Mouse (Mus musculus) megakaryocyte, adult 5-6 weeks (primary cell): ENCODE measurements around the gene Ppm1n. TPM values are rescaled to one million over a fixed set of nuclear protein-coding genes. Genes with fewer than 3 reads are reported as not detected.

Experiments used
- ATAC-seq: 2 replicates; pipeline ENCODE4 v1.8.0; 2016; ENCODE audit warnings: mild to moderate bottlenecking, inconsistent platforms; ENCODE audit not compliant: poor library complexity, severe bottlenecking
- total RNA-seq, 2 experiments: library from RNA; stranded (forward) in 1 of 2; stranded (reverse) in 1 of 2; fragments of 153-499, 151-499 nt in 1 of 2; fragments of 221-1000, 200-1000 nt in 1 of 2; gene quantifications; 2 replicates each; pipeline versions ENCODE4 v1.2.3 to v1.2.4; 2015 to 2017

The Ppm1n gene
- total RNA-seq, 2 experiments from 2014 or later = not detected

DNA sequence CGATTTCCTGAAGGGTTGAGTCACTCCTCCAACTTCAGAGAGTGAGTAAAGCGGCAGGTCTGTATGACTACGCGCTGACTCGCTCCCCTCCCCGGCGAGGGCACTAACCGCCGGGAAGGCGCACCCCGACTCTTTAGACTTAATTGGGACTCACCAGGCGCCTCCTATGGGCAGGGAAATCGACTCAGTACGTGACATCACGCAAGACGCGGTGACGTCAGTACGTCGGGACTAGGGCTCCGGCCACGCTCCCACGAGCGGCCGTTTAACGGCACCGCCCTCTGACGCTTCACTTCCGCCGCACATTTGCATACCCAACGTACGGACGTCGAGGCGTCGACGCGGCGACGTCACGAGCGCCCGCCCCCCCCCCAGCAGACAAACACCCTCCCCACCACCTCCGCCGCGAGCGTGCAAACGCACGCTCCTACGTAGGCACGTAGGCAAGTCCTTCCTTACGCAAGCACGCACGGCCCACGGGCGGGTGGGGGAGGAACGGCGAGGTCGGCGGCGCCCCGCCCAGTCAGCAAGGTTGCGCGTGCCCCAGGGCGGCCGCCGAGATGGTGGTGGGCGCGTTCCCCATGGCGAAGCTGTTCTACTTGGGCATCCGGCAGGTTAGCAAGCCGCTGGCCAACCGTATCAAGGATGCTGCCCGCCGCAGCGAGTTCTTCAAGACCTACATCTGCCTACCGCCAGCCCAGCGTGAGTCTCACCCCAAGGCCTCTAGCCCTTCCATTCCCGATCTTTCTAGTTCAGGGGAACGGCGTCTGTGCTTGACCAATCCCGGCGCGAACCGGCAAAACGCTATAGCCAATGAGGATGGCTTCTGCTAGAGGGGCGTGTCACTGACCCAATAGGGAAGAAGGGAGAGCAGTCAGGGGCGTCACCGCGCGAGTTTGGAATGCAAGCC lies 51.7 kb downstream of the Ppm1n start, which contains the start of gene Opa3:
Gene Opa3, plus strand, starts transcription at position 452 of the 910 bp plus-strand sequence.
- ATAC-seq = peak; percentile 77

DNA sequence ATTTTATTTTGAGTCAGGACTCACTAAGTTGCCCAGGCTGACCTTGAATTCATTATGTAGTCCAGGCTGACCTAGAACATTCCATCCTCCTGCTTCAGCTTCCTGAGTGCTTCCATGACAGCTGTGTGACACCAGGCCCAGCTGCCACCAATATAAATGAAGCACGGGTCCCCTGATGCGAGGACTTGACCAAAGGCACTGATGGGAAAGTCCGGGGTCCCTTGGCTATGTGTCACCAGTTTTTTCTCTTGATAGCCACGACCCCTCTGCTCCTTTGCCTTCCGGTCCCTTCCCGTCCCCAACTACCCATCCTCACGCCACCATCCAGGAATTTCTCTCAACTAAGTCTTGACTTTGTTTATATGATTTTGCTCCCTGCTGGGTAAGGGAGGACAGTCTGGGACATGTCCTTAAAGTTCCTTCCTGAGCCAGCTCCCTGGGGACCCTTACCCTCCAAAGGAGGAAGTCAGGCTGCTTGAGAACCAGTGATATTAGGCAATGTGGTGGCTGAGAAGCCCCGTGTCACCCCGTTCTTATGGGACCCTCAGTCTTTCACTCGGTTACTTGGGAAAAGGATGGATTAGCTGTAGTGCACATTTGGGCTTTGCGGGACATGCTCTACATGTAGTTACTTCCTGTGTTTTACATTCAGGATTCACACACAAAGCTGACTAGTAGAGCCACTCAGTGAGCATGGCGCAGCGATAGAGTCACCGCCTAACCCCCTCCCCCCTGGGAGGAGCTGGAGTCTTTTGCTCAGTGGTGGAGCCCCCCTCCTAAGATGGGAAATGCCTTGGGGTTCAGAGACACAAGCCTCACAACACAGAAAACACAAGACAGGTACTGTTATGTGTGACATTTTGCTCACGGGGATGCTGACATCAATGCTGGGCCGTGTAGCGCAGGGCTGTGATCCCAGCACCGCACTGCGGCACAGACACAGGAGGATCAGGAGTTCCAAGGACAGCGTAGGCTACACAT lies 52.8 kb downstream of the Ppm1n start:
- no peak for ATAC-seq

Other genes starting within 250 kb of the Ppm1n start
- not detected in 2 replicates for gene Rsph6a, start 225.4 kb downstream of the Ppm1n start, total RNA-seq (2015)
- gene Rsph6a, start 225.4 kb downstream of the Ppm1n start, total RNA-seq (2017) = not detected in 2 replicates
- 4.1 and 6.2 TPM in 2 replicates for gene Dmwd, start 203.8 kb downstream of the Ppm1n start, total RNA-seq (2015)
- 1.0 and 1.3 TPM in 2 replicates for gene Dmwd, start 203.8 kb downstream of the Ppm1n start, total RNA-seq (2017)
- gene Dmpk, start 196.2 kb downstream of the Ppm1n start, total RNA-seq (2015) = 2.2 and 5.4 TPM in 2 replicates
- 2.7 and 3.1 TPM in 2 replicates for gene Dmpk, start 196.2 kb downstream of the Ppm1n start, total RNA-seq (2017)
- gene Six5, start 185.5 kb downstream of the Ppm1n start, total RNA-seq (2015) = 0.18 TPM in 1 of 2 replicates, not detected in the other
- gene Six5, start 185.5 kb downstream of the Ppm1n start, total RNA-seq (2017) = 0.04 and 0.07 TPM in 2 replicates
- gene Gm4969, start 161.7 kb downstream of the Ppm1n start, total RNA-seq (2015) = 0.05 TPM in 1 of 2 replicates, not detected in the other
- 0.29 TPM in 1 of 2 replicates, not detected in the other for gene Gm4969, start 161.7 kb downstream of the Ppm1n start, total RNA-seq (2017)
- 1.5 and 1.9 TPM in 2 replicates for gene Fbxo46, start 160.2 kb downstream of the Ppm1n start, total RNA-seq (2015)
- 6.5 and 6.9 TPM in 2 replicates for gene Fbxo46, start 160.2 kb downstream of the Ppm1n start, total RNA-seq (2017)
- 6.6 and 7.9 TPM in 2 replicates for gene Qpctl, start 130.8 kb downstream of the Ppm1n start, total RNA-seq (2015)
- gene Qpctl, start 130.8 kb downstream of the Ppm1n start, total RNA-seq (2017) = 3.5 and 4.5 TPM in 2 replicates
- 44.2 and 53.7 TPM in 2 replicates for gene Snrpd2, start 130.3 kb downstream of the Ppm1n start, total RNA-seq (2015)
- gene Snrpd2, start 130.3 kb downstream of the Ppm1n start, total RNA-seq (2017) = 28.3 and 32.4 TPM in 2 replicates
- gene Gipr, start 113.9 kb downstream of the Ppm1n start, total RNA-seq (2015) = not detected in 2 replicates
- gene Gipr, start 113.9 kb downstream of the Ppm1n start, total RNA-seq (2017) = not detected in 2 replicates
- gene Eml2, start 103.6 kb downstream of the Ppm1n start, total RNA-seq (2015) = 5.2 and 9.1 TPM in 2 replicates
- gene Eml2, start 103.6 kb downstream of the Ppm1n start, total RNA-seq (2017) = 8.7 and 13.4 TPM in 2 replicates
- not detected in 2 replicates for gene Gpr4, start 67.5 kb downstream of the Ppm1n start, total RNA-seq (2015)
- gene Gpr4, start 67.5 kb downstream of the Ppm1n start, total RNA-seq (2017) = 0.12 TPM in 1 of 2 replicates, not detected in the other
- 12.3 and 15.7 TPM in 2 replicates for gene Opa3, start 51.7 kb downstream of the Ppm1n start, total RNA-seq (2015)
- gene Opa3, start 51.7 kb downstream of the Ppm1n start, total RNA-seq (2017) = 18.2 and 20.7 TPM in 2 replicates
- 122 and 129 TPM in 2 replicates for gene Vasp, start 8.2 kb downstream of the Ppm1n start, total RNA-seq (2015)
- 180 and 227 TPM in 2 replicates for gene Vasp, start 8.2 kb downstream of the Ppm1n start, total RNA-seq (2017)
- 0.48 TPM in 1 of 2 replicates, not detected in the other for gene Rtn2, start 2.6 kb upstream of the Ppm1n start, total RNA-seq (2015)
- not detected in 2 replicates for gene Rtn2, start 2.6 kb upstream of the Ppm1n start, total RNA-seq (2017)
- gene Fosb, start 30.0 kb upstream of the Ppm1n start, total RNA-seq (2015) = 24.0 and 25.4 TPM in 2 replicates
- 26.9 and 30.4 TPM in 2 replicates for gene Fosb, start 30.0 kb upstream of the Ppm1n start, total RNA-seq (2017)
- 18.9 and 26.4 TPM in 2 replicates for gene Ercc1, start 64.7 kb upstream of the Ppm1n start, total RNA-seq (2015)
- gene Ercc1, start 64.7 kb upstream of the Ppm1n start, total RNA-seq (2017) = 17.5 and 21.4 TPM in 2 replicates
- gene Cd3eap, start 79.4 kb upstream of the Ppm1n start, total RNA-seq (2015) = 3.4 TPM in 2 replicates
- 9.0 and 11.5 TPM in 2 replicates for gene Cd3eap, start 79.4 kb upstream of the Ppm1n start, total RNA-seq (2017)
- gene Ppp1r13l, start 79.7 kb upstream of the Ppm1n start, total RNA-seq (2015) = 4.1 and 4.2 TPM in 2 replicates
- 0.45 TPM in 1 of 2 replicates, not detected in the other for gene Ppp1r13l, start 79.7 kb upstream of the Ppm1n start, total RNA-seq (2017)
- gene Ercc2, start 101.9 kb upstream of the Ppm1n start, total RNA-seq (2015) = 4.9 and 5.7 TPM in 2 replicates
- gene Ercc2, start 101.9 kb upstream of the Ppm1n start, total RNA-seq (2017) = 12.6 and 19.2 TPM in 2 replicates
- 0.09 TPM in 1 of 2 replicates, not detected in the other for gene Klc3, start 124.0 kb upstream of the Ppm1n start, total RNA-seq (2015)
- not detected in 2 replicates for gene Klc3, start 124.0 kb upstream of the Ppm1n start, total RNA-seq (2017)
- 0.14 and 0.18 TPM in 2 replicates for gene Ckm, start 124.7 kb upstream of the Ppm1n start, total RNA-seq (2015)
- 0.26 and 0.45 TPM in 2 replicates for gene Ckm, start 124.7 kb upstream of the Ppm1n start, total RNA-seq (2017)
- gene Mark4, start 178.8 kb upstream of the Ppm1n start, total RNA-seq (2015) = 11.4 and 14.7 TPM in 2 replicates
- gene Mark4, start 178.8 kb upstream of the Ppm1n start, total RNA-seq (2017) = 6.4 and 9.4 TPM in 2 replicates
- gene Exoc3l2, start 183.3 kb upstream of the Ppm1n start, total RNA-seq (2015) = 0.09 and 0.14 TPM in 2 replicates
- gene Exoc3l2, start 183.3 kb upstream of the Ppm1n start, total RNA-seq (2017) = 0.28 and 0.62 TPM in 2 replicates
- gene Bloc1s3, start 228.3 kb upstream of the Ppm1n start, total RNA-seq (2015) = 3.9 and 6.2 TPM in 2 replicates
- 2.7 and 4.0 TPM in 2 replicates for gene Bloc1s3, start 228.3 kb upstream of the Ppm1n start, total RNA-seq (2017)
- gene Trappc6a, start 228.3 kb upstream of the Ppm1n start, total RNA-seq (2015) = 27.1 and 32.1 TPM in 2 replicates
- gene Trappc6a, start 228.3 kb upstream of the Ppm1n start, total RNA-seq (2017) = 15.3 and 18.0 TPM in 2 replicates
- gene Nkpd1, start 237.8 kb upstream of the Ppm1n start, total RNA-seq (2015) = 0.23 TPM in 1 of 2 replicates, not detected in the other
- gene Nkpd1, start 237.8 kb upstream of the Ppm1n start, total RNA-seq (2017) = not detected in 2 replicates